Mouse (Mus musculus) embryonic stem cell, embryonic (primary cell): ENCODE data around the gene Wdr95.

Experiments
- CTCF ChIA-PET, 4 experiments: fragments of 300-600 bp in 2 of 4; fragments of 350-600 bp in 2 of 4; sonication (Branson Sonifier 250); formaldehyde crosslinking; loops; one replicate each; lab custom pipeline; 2022; ENCODE audit warnings: inconsistent platforms in 2 of 4; lab: Charles Lee
- POLR2A ChIA-PET, 4 experiments: fragments of 300-600 bp in 2 of 4; fragments of 350-600 bp in 2 of 4; sonication (Branson Sonifier 250); formaldehyde crosslinking; loops; one replicate each; lab custom pipeline; 2022; ENCODE audit warnings: antibody characterized with exemption in 4 of 4, inconsistent platforms in 1 of 4; lab: Charles Lee

The Wdr95 gene

GRCm38 (mm10) chr5:149527999-149528729 lies at the start of gene Wdr95:
TSS of gene Wdr95 (plus strand) at chr5:149528679.
- CTCF ChIA-PET = interaction anchor here in 1 of 4 experiments (1.1 to 3.5 kb wide), 2 partner anchors 25 to 160 kb away, joined by 3 to 19 read pairs; no protein-coding TSS in a partner anchor
- POLR2A ChIA-PET = interaction anchor here in 3 of 4 experiments (0.6 to 1.5 kb wide), 5 partner anchors 12 to 403 kb away, joined by 3 to 6 read pairs (median 3); no protein-coding TSS in a partner anchor

DNA sequence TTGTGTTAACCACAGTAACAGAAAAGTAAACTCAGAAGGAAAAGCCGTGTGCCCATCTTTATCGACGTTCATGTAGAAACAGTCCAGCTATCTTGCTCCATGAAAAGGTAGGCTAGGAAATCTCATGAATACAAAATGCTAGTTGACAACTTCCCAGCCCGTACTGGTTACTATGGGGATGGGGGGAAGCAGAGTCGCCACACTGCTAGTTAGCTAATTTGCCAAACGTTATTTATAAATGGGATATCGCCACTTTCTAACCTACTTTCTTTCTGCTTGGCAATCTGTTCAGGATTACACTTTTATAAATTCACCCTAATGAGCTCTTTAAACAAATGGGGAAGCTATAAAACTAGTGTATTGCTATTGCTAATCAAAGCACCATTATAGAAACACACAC lies 46.6 kb upstream of the Wdr95 start:
- ChIA-PET CTCF (interaction anchor here in 2 of 4 experiments (1.2 to 1.9 kb wide), 5 partner anchors 9 to 43 kb away, joined by 3 to 6 read pairs (median 4); no protein-coding TSS in a partner anchor), POLR2A (interaction anchor here in 2 of 4 experiments (0.6 kb wide), 3 partner anchors 19 to 298 kb away, joined by 3 read pairs; partner anchors contain the start of genes Hmgb1 (in 1 of the 2) and Uspl1 (in 1 of the 2))

- CTCF ChIA-PET = interaction anchor here in 3 of 4 experiments (0.5 to 1.9 kb wide), 12 partner anchors 10 to 857 kb away, joined by 3 to 6 read pairs (median 3); partner anchors contain the start of gene Tex26 (in 1 of the 3)
- POLR2A ChIA-PET = no interaction called here
Observed at GRCm38 (mm10) chr5:149483321-149484052, 45.0 kb upstream of the Wdr95 start.

DNA sequence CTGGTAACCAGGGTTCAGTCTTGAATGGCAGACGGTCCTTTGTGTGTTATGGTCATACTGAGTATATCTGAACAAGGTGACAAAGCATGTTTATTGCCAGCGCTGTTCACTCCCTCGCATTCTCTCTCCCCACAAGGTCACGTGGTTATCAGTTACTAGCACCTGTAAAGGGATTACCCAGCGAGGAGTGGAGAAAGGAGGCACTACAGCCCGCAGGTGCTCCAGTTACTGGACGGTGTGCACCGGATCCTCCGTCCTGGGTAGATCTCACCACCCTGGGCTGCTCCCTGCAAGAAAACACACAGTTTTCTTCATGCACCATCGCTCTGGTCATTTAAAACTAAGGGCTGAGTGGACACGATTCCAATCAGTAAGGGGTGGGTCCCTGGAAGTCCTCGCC lies 44.2 kb upstream of the Wdr95 start:
- ChIA-PET POLR2A (interaction anchor here in 1 of 4 experiments (0.6 kb wide), 1 partner anchor 249 kb away, joined by 3 read pairs; no protein-coding TSS in a partner anchor), CTCF (interaction anchor here in 3 of 4 experiments (0.6 to 1.9 kb wide), 11 partner anchors 9 to 1175 kb away, joined by 3 to 18 read pairs (median 4); partner anchors contain the start of gene Tex26 (in 1 of the 3))

DNA sequence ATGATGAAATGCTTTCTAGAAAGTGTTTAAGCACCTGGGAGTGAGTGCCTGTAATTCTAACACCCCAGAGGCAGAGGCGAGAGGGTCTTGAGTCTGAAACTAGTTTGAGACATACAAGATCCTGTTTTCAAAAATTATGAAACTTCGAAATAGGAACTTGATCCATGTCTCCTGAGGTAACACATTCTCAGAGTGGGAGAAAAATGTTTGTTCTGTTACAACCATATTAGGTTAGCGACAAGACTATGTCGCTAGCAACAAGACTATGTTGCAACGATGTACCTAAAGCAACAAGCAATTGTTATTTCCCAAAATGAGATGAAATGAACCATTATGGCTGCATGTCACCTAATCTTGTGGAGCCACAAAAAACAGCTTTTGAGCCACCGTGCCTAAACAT lies 43.0 kb upstream of the Wdr95 start:
- POLR2A ChIA-PET = interaction anchor here in 1 of 4 experiments (0.6 to 0.7 kb wide), 2 partner anchors 459 to 1911 kb away, joined by 3 to 4 read pairs; no protein-coding TSS in a partner anchor

GRCm38 (mm10) chr5:149488360-149489021 lies 40.0 kb upstream of the Wdr95 start:
- ChIA-PET CTCF (interaction anchor here in 2 of 4 experiments (0.6 to 1.6 kb wide), 4 partner anchors 15 to 86 kb away, joined by 3 to 4 read pairs (median 3); no protein-coding TSS in a partner anchor), POLR2A (interaction anchor here in 1 of 4 experiments (0.9 to 1.0 kb wide), 2 partner anchors 60 to 786 kb away, joined by 3 read pairs; no protein-coding TSS in a partner anchor)

More for the DNA sequence above, 43.0 kb upstream of the Wdr95 start:
- CTCF ChIA-PET = interaction anchor here in 3 of 4 experiments (0.6 to 1.6 kb wide), 5 partner anchors 17 to 1158 kb away, joined by 3 to 5 read pairs (median 4); partner anchors contain the start of gene B3glct (in 1 of the 3)

DNA sequence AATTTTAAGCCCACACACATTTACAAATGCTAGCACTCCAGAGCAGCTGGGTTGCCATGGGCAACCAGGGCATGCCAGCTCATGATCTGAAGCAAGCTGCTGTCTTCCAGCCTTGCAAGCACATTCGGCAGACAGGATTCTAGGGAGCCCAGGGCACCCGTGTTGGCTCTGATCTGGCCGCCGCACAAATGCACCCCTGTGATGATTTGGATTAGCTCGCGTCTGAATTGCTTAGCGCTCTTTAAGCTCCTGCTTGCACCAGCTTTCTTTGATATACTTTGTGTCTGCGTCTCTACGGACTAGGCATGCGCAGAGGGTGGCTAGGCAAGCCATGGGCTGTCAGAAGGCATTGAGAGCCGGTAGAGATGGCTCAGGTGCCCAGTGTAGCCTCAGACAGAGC lies 39.3 kb upstream of the Wdr95 start:
- POLR2A ChIA-PET = interaction anchor here in 1 of 4 experiments (0.9 to 1.0 kb wide), 2 partner anchors 61 to 787 kb away, joined by 3 read pairs; no protein-coding TSS in a partner anchor
- CTCF ChIA-PET = interaction anchor here in 2 of 4 experiments (0.6 to 1.6 kb wide), 3 partner anchors 16 to 85 kb away, joined by 3 to 4 read pairs (median 3); no protein-coding TSS in a partner anchor

DNA sequence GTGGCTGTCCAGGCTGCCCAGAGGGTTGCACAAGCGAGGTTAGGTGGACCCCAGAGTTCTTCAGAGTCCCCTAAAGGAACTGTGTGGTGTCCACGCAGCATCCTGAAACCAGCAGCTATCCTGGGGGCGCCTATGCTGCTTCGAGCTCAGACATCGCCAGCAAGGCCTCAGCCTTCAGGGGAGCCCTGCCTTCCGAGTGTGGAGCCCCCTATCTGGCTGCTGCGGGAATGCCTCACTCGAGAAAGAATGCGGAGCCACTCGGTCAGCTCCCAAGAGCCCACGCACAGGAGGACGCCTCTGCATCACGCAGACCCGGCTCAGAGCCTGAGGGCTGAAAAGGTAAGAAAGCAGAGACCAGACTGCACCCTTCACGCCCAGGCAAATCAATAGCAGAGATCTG lies 38.2 kb upstream of the Wdr95 start:
- CTCF ChIA-PET = interaction anchor here (0.5 to 1.9 kb wide), 15 partner anchors 8 to 432 kb away, joined by 3 to 8 read pairs (median 4); no protein-coding TSS in a partner anchor
- POLR2A ChIA-PET = interaction anchor here in 1 of 4 experiments (1.0 kb wide), 1 partner anchor 21 kb away, joined by 3 read pairs; no protein-coding TSS in a partner anchor

DNA sequence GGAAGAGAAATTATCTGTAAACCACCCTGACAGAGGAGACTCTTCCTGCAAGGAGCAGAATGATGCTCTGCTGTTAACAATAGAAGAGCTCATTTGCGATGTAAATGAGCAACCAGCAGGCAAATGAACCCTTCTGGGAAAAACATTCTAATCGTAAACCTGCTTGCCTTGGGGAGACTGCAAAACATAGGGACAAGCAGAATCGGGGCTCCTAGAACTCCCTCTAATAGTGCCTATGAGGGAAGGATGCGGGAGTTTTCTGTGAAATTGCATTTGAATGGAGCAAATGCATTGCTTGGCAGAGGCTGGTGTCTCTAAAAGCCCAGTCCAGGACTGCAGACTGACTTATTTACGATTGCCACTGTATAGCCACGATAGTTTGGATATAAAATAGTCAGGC lies 32.8 kb upstream of the Wdr95 start:
- POLR2A ChIA-PET = interaction anchor here in 2 of 4 experiments (0.5 to 1.4 kb wide), 4 partner anchors 13 to 214 kb away, joined by 3 to 8 read pairs (median 4); no protein-coding TSS in a partner anchor
- CTCF ChIA-PET = interaction anchor here in 1 of 4 experiments (0.8 to 1.0 kb wide), 3 partner anchors 18 to 120 kb away, joined by 3 to 4 read pairs (median 4); no protein-coding TSS in a partner anchor

- POLR2A ChIA-PET = interaction anchor here in 1 of 4 experiments (0.6 to 1.4 kb wide), 2 partner anchors 12 to 29 kb away, joined by 3 to 4 read pairs; no protein-coding TSS in a partner anchor
- CTCF ChIA-PET = interaction anchor here in 2 of 4 experiments (1.0 to 1.2 kb wide), 2 partner anchors 11 to 18 kb away, joined by 3 to 4 read pairs; no protein-coding TSS in a partner anchor
Observed at GRCm38 (mm10) chr5:149496401-149497066, 31.9 kb upstream of the Wdr95 start.

GRCm38 (mm10) chr5:149499936-149500335 lies 28.5 kb upstream of the Wdr95 start:
- ChIA-PET POLR2A (interaction anchor here in 2 of 4 experiments (0.6 to 1.0 kb wide), 2 partner anchors 12 to 141 kb away, joined by 3 to 4 read pairs; no protein-coding TSS in a partner anchor), CTCF (interaction anchor here in 2 of 4 experiments (0.8 to 1.9 kb wide), 4 partner anchors 9 to 25 kb away, joined by 3 to 8 read pairs (median 5); no protein-coding TSS in a partner anchor)

DNA sequence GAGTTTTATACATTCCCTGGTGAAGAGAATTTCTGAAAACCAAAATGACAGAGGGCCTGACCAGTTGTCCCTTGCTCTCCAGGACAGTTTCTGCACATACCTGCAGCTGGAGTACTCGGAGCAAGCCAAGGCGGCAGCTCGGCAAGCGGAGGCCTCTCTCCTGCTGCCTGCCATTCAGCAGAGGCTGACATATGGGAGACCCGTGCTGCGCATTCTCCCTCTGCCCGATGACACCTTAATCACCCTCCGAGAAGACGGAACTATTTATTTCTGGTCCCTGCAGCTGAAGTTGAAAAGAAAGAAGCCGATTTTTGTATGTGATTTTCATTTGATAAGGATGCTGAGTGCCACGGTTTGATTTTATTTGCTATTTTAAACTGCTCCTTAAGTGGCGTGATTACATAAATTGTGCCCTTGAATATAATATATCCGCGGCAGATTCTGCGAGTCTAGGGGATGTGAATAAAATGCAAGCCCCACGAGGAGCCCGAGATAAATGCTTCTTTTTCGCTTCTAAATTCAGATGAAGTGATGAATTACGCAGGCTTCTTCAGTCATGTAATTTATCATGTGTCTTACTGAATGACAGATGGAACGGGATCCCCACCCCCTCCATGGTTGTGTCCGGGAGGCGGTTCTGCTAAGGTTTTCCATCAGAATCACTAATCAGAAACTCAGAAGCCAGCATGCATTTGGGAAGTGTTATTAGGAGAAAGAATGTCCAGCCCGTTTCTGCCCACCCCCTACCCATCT lies 24.9 kb upstream of the Wdr95 start:
- POLR2A ChIA-PET = no interaction called here
- CTCF ChIA-PET = interaction anchor here in 1 of 4 experiments (0.6 kb wide), 1 partner anchor 13 kb away, joined by 3 read pairs; no protein-coding TSS in a partner anchor

DNA sequence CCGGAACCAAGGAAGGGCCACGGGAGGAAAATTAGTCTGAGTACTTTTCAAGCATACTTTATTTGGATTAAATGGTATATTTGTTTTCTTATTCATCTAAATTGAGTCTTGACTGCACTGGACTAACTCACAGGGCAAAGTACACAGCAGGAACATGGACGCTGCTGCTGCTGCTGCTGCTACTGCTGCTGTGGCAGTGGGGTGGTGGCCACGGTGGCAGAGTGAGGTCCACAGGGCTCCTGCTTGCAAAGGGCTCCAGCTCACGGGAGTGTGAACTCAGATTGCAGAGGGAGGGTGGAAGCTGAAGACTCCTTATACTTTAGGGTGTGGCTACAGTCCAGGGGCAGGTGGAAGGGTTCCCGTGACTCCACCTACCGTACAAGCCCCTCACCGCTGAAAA lies 23.5 kb upstream of the Wdr95 start:
- POLR2A ChIA-PET = interaction anchor here in 1 of 4 experiments (0.7 kb wide), 1 partner anchor 7 kb away, joined by 3 read pairs; no protein-coding TSS in a partner anchor
- CTCF ChIA-PET = no interaction called here

DNA sequence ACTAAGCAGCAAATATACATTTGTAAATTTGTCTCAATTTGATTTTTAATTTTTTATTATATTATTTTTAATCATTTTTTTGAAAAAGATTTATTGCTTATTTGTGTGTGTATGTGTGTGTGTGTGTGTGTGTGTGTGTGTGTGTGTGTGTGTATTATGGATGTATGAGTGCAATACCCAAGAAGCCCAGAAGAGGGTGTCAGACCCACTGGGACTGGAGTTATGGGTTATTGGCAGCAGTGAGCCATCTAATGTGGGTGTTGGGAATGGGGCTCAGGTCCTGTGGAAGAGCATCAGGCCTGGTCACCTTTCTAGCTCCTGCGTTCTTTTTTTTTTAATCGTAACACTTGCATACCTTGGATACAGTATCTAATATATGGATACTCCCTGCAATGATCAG lies 22.4 kb upstream of the Wdr95 start:
- ChIA-PET POLR2A (interaction anchor here in 2 of 4 experiments (0.5 to 0.7 kb wide), 2 partner anchors 323 to 353 kb away, joined by 4 to 7 read pairs; no protein-coding TSS in a partner anchor), CTCF (interaction anchor here in 2 of 4 experiments (0.6 to 2.6 kb wide), 5 partner anchors 16 to 102 kb away, joined by 3 to 8 read pairs (median 6); partner anchors contain the start of gene Tex26 (in 1 of the 2))
